Mouse (Mus musculus): ENCODE measurements around the gene Yy1.

Yy1 gene

DNA sequence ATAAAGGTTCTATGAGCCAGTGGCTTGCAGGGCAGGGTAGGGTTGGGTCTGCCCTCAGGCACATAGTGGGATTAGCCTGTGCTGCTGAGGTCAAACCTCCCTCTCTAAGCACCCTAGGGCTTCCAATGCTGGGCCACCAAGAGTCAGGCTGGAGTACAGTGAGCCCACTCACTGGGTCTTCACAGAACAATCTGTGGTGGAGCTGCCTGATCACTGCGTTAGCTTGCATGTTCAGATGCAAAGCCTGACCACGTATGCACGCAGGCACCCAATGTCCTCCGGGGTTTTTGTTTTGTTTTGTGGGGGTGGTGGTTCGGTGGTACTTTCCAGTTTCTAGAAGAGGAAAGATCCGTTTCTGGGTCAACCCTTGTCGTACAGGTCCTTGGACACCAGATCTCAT is 64.3 kb downstream of the Yy1 start:
- no peak for DNase-seq (ENCODE audit: low read depth, low spot score)

DNA sequence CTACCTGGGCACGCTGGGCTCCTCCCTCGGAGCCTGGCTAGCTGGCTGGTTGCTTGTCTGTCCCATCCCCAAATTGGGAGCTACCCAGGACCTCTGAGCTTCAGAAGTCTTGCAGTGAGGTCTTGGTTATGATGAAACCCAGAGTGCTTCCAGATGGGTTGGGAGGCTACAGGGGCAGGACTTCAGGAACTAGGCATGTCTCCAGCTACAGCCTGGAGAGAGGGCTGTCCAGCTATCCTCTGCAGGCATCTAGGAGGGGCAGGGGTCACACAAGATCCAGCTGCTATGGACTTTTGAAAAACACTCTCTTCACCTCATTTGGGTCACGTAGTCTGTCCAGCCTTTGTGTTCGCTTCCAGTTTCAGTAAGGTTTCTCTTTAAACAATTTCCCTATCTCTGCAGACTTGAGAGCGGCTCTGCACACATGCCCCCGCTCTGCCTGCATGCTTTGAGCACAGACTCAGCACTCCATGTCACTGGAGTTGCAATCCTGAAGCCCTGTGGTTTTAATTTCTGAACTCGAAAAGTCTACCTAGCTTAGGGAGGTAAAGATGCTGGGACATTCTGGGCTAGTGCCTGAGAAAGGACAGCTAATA is 64.9 kb downstream of the Yy1 start:
- DNase-seq (ENCODE audit: low read depth, low spot score) = no peak

DNA sequence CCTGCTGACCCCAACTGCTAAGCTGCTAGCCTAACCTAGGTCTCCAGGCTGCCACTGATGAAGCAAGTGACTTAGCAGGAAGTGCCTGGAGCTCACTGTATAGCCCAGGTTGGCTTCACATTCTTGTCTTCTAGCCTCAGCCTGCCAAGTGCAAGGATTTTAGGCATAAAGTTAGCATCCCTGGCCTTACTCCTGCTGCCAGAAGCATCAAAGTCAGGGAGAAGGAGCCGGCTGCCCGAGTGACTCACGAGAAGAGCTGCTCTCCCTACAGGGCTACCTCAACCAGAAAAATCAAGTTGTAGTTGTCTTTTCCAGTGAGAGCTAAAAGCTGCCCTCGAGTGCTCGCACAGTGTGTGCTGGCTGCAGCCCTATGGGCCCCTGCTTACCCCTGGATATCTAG is 65.7 kb downstream of the Yy1 start:
- no peak for DNase-seq (ENCODE audit: low read depth, low spot score)

- no peak for DNase-seq (ENCODE audit: low read depth, low spot score)
Measured at GRCm38 (mm10) chr12:108865007-108865494, 72.3 kb downstream of the Yy1 start.

- DNase-seq (ENCODE audit: low read depth, low spot score) = no peak
Measured at GRCm38 (mm10) chr12:108869575-108869974, 76.8 kb downstream of the Yy1 start.

All from c-Kit-negative CD71-positive TER-119-positive erythroid progenitor cells, embryonic 14.5 days (primary cell).